Comparison of ENCODE assay signal across 9 mouse cellular contexts in the genomic region with DNA sequence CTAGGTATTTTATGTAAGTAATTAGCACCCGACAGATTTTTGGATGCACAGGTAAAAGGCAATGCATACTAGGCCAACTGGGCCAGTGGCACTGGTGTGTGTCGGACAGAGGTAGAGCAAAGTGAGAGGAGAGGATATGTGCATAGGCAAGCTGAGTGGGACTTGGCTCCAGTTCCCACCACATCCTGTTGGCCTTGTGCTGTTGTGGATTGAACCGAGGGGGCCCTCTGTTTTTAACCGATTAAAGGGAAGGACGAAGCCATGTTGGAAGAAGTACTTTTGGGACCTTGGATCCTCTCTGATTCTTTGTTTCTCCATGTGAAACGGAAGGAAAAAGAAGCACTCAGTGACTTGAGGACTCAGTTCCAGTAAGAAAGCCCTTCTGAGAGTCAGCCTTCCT.
"Had no signal": no experiment of that assay in that cellular context is flagged by ENCODE, and none has a peak within 500 bp of the region (broad histone marks: within the 10 kb centered on the region; RNA-seq: fewer than 3 reads in every experiment).

No protein-coding gene starts in this region.

- H3K4me2 ChIP-seq: intestine, embryonic 15.5 days; liver, embryonic 12.5 days; lung, embryonic 15.5 days; midbrain, embryonic 12.5 days had no signal

- H3K4me1 ChIP-seq: midbrain, embryonic 12.5 days had no signal

- DNase-seq: lung, postnatal 36 days; right cerebral cortex, postnatal 14 days; thymus, postnatal 4 days had no signal

- H3K4me3 ChIP-seq: intestine, embryonic 15.5 days; left cerebral cortex, adult 2 months; limb, embryonic 10.5 days; liver, embryonic 12.5 days; lung, embryonic 15.5 days; midbrain, embryonic 12.5 days had no signal

- H3K9me3 ChIP-seq: intestine, embryonic 15.5 days; limb, embryonic 10.5 days; liver, embryonic 12.5 days; lung, embryonic 15.5 days; midbrain, embryonic 12.5 days had no signal

- H3K27ac ChIP-seq: intestine, embryonic 15.5 days; left cerebral cortex, adult 2 months; limb, embryonic 10.5 days; liver, embryonic 12.5 days; lung, embryonic 15.5 days; midbrain, embryonic 12.5 days had no signal

- H3K36me3 ChIP-seq: intestine, embryonic 15.5 days; limb, embryonic 10.5 days; liver, embryonic 12.5 days; lung, embryonic 15.5 days; midbrain, embryonic 12.5 days had no signal

- H3K27me3 ChIP-seq: intestine, embryonic 15.5 days; liver, embryonic 12.5 days; lung, embryonic 15.5 days had no signal

- ATAC-seq: intestine, embryonic 15.5 days; liver, embryonic 12.5 days had no signal

- H3K9ac ChIP-seq: intestine, embryonic 15.5 days; liver, embryonic 12.5 days; lung, embryonic 15.5 days; midbrain, embryonic 12.5 days had no signal
